Mouse (Mus musculus) stomach, embryonic 14.5 days (tissue): ENCODE measurements around the gene Xpo4. TPM values are rescaled to one million over a fixed set of nuclear protein-coding genes. Genes with fewer than 3 reads are reported as not detected.

Experiments used
- ATAC-seq: fragments of 200-750 bp; cut with Nextera tagmentation; 2 replicates; pipeline ENCODE4 v1.8.0; 2017; ENCODE audit warnings: low read depth, moderate TSS enrichment; ENCODE audit not compliant: insufficient number of reproducible peaks, insufficient read depth, low FRiP score
- H3K27ac ChIP-seq: fragments of 300-500 bp; sonication (generic); 2 replicates; pipeline ENCODE4 v1.5.1; 2014; ENCODE audit warnings: mild to moderate bottlenecking, low read length, moderate library complexity, mixed read lengths
- H3K27me3 ChIP-seq: fragments of 300-500 bp; sonication (generic); 2 replicates; pipeline ENCODE4 v1.6.1; 2014; ENCODE audit warnings: low read length, control low read depth, mixed read lengths; ENCODE audit not compliant: control insufficient read depth, insufficient read depth
- H3K36me3 ChIP-seq: fragments of 300-500 bp; sonication (generic); 2 replicates; pipeline ENCODE4 v1.6.1; 2014; ENCODE audit warnings: mild to moderate bottlenecking, control low read depth, low read length, moderate library complexity, mixed read lengths; ENCODE audit not compliant: control insufficient read depth, insufficient read depth
- H3K4me1 ChIP-seq: fragments of 300-500 bp; sonication (generic); 2 replicates; pipeline ENCODE4 v1.6.1; 2014; ENCODE audit warnings: low read length, control low read depth, mixed read lengths; ENCODE audit not compliant: control insufficient read depth, insufficient read depth
- H3K4me2 ChIP-seq: fragments of 300-500 bp; sonication (generic); replicated peaks from 2 replicates; pipeline ENCODE4 v1.6.1; 2014; ENCODE audit warnings: low read depth, low read length, control low read depth
- H3K4me3 ChIP-seq: fragments of 300-500 bp; sonication (generic); 2 replicates; pipeline ENCODE4 v1.5.1; 2014; ENCODE audit warnings: low read depth, low read length, control low read depth
- H3K9ac ChIP-seq: fragments of 300-500 bp; sonication (generic); replicated peaks from 2 replicates; pipeline ENCODE4 v1.6.1; 2014; ENCODE audit warnings: low read depth, mild to moderate bottlenecking, control low read depth, low read length, moderate library complexity, mixed read lengths
- H3K9me3 ChIP-seq: fragments of 300-500 bp; sonication (generic); 2 replicates; pipeline ENCODE4 v1.6.1; 2016; ENCODE audit warnings: low read depth, low read length, control low read depth; ENCODE audit not compliant: control insufficient read depth
- WGBS: fragments of 180-500 bp; shearing (Covaris S2); extraction: QIAGEN DNeasy Blood & Tissue Kit; methylation state at CpG from one replicate; pipeline ENCODE4 v1.1.7; 2014; 5-methylcytosine and 5-hydroxymethylcytosine counted together
- polyA plus RNA-seq: library from polyadenylated mRNA; unstranded; fragments of >200 nt; fragmentation: Nextera tagmentation; extraction: Ambion mirVana; gene quantifications from 2 replicates; pipeline ENCODE4 v1.2.1, GENCODE M21; 2014

Xpo4 gene
- polyA plus RNA-seq, 1 experiment from 2014 or later, result 36.2 TPM

DNA sequence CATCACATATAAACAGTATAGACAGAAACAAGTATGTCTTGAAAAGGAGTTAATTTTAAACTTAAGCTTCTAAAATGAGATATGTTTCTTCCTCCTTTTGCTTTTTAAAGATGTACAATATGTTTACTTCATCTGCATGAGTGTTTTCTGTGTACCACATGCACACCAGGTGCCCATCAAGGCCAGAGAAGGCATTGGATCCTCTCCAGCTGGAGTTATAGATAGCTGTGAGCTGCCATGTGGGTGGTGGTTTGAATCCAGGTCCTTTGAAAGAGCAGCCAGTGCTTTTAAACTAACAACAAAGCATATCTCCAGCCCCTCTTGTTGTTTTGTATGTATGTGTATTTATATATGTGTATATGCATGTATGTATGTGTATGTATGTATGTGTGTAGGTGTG, 112.3 kb downstream of the Xpo4 start:
- no peak overlapping the region for H3K9ac ChIP-seq
- no peaks in the 10 kb centered on the region for H3K27me3 ChIP-seq
- ATAC-seq, result no peak
- H3K4me2 ChIP-seq, result no peak overlapping the region
- H3K36me3 ChIP-seq, result peaks cover 4% of the 10 kb centered on the region; the same call in 1 of the 2 replicates
- H3K4me3 ChIP-seq, result no peak overlapping the region
- H3K4me1 ChIP-seq, result no peaks in the 10 kb centered on the region
- no peaks in the 10 kb centered on the region for H3K9me3 ChIP-seq
- no peak overlapping the region for H3K27ac ChIP-seq

DNA sequence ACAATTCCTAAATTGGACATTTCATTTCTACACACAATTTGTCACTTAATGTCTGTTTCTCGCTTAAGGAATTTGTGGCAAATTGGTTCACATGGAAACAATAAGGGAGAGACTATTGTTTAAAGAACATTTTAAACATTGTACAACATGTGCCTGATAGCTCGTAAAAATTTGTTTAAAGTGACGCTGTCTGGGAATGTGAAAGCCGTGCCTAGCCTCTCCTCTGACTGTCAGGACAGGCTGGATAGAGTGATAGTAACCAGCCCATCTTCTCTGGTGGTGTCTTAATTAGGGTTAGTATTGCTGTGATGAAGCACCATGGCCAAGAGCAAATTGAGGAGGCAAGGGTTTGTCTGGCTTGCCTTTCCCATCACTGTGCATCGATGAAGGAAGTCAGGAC, 118.2 kb downstream of the Xpo4 start:
- no peaks in the 10 kb centered on the region for H3K9me3 ChIP-seq
- H3K4me3 ChIP-seq, result no peak overlapping the region
- peak; percentile 66; the same call in 1 of the 2 replicates for ATAC-seq
- H3K27ac ChIP-seq, result peak overlapping the region; percentile 78
- H3K4me2 ChIP-seq, result no peak overlapping the region
- H3K9ac ChIP-seq, result no peak overlapping the region
- no peaks in the 10 kb centered on the region; the same call in 1 of the 2 replicates for H3K36me3 ChIP-seq
- peaks cover 7% of the 10 kb centered on the region; the same call in 1 of the 2 replicates for H3K4me1 ChIP-seq
- no peaks in the 10 kb centered on the region for H3K27me3 ChIP-seq
- WGBS, result 38% methylated on average over 5 of the region's 5 CpGs

DNA sequence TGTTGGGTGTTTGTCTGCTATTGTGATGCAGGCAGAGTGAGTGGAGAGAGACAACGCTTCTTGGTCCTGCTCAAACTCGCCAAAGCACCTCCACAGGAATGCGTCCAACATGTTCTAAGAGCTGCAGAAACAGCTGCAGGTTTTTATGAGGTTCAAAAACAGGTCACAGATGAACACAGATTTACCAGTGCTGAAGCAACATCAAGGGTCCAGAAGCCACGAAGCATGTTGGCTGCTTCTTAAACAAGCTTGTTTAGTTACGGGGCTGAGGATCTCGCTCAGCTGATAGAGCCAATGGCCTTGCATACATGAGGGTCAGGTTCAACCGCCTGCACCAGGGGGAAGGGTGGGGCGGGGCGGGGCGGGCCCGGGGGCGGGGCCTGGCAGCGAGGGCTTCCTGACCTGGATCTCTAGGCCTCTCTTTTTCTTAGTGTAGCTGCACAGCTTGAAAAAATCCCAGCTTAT, 118.6 kb downstream of the Xpo4 start:
- H3K27ac ChIP-seq, result peak overlapping the region; percentile 78

DNA sequence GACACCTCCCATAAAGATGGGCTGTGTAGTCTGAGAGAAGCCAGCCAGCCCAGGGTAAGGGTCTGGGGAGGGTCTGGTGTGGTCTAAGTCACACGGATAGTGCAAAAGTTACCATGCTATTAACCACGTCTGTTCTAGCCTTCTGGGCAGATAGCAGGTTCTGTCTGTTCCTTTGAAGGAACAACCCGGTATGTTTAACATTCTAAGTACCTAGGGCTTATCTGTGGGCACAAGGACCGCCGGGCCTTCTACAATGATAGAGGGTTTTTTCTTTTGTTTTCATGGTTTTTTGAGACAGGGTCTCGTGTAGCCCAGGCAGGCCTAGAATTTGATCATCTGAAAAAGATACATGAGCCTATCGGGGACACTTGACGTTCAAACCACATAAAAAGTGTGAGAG, 119.1 kb downstream of the Xpo4 start:
- Histone ChIP-seq H3K4me3 (no peak overlapping the region), H3K9ac (no peak overlapping the region), H3K27ac (peak overlapping the region; percentile 78), H3K4me1 (peaks cover 7% of the 10 kb centered on the region; the same call in 1 of the 2 replicates), H3K9me3 (no peaks in the 10 kb centered on the region), H3K4me2 (no peak overlapping the region), H3K36me3 (no peaks in the 10 kb centered on the region; the same call in 1 of the 2 replicates), H3K27me3 (no peaks in the 10 kb centered on the region)
- 84% methylated on average over 8 of the region's 8 CpGs for WGBS
- ATAC-seq, result no peak

More for the DNA sequence above, 118.6 kb downstream of the Xpo4 start:
- Histone ChIP-seq H3K9ac (no peak overlapping the region), H3K9me3 (no peaks in the 10 kb centered on the region), H3K4me1 (peaks cover 7% of the 10 kb centered on the region; the same call in 1 of the 2 replicates), H3K27me3 (no peaks in the 10 kb centered on the region), H3K4me3 (no peak overlapping the region), H3K36me3 (no peaks in the 10 kb centered on the region; the same call in 1 of the 2 replicates), H3K4me2 (no peak overlapping the region)
- peak; percentile 83 for ATAC-seq
- 13% methylated on average over 13 of the region's 13 CpGs for WGBS

DNA sequence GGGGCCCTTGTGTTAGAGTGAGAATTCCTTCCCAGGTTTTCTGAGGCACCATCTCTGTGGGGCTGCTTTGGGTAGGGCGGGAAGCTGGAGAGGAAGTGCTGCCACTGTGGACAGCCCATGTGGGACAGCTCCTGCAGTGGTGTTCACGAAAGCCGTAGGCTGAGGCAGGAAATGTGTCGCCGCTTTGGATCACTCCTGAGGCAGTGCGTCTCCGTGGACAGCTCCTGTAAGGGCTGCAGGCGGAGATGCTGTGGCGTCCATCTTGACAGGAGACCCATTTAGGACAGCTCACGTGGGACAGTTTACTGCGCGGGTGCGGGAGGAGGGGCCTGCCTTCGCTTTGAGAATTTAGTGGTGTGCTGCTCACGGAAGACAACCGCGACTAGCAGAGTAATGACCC, 119.7 kb downstream of the Xpo4 start:
- no peak overlapping the region for H3K9ac ChIP-seq
- no peak overlapping the region for H3K4me2 ChIP-seq
- H3K9me3 ChIP-seq, result no peaks in the 10 kb centered on the region
- ATAC-seq, result no peak
- H3K27ac ChIP-seq, result no peak overlapping the region
- no peaks in the 10 kb centered on the region for H3K27me3 ChIP-seq
- 83% methylated on average over 17 of the region's 17 CpGs for WGBS
- no peaks in the 10 kb centered on the region; the same call in 1 of the 2 replicates for H3K36me3 ChIP-seq
- H3K4me1 ChIP-seq, result peaks cover 7% of the 10 kb centered on the region; the same call in 1 of the 2 replicates
- H3K4me3 ChIP-seq, result no peak overlapping the region

DNA sequence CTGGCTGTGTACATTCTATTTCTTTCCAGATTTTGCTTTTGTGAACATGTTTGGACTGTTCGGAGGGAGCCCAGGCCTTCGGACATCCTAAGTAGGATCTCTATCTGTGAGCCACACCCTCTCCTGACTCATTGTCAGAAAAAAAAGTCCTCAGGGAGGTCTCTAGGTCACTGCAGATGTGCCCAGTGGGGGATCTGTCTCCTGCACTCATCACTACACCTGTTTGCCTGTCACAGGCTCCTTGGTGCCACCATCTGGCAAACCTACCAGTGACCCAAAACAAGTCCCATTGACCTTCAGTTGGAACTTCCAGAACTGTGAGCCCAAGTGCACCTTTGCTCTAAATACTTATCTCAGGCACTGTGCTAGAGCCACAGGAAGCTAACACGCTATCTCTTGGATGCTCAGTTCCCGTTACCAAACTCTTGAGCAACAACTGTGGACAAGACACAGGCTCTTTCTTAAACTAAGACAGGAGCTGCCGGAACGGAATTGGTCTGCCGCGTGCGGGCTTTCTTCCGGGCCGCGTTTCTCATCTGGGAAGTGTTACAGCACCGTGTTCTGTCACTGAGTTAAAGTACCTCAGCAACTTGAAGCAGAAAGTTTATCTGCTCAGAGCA, 121.7 kb downstream of the Xpo4 start:
- 87% methylated on average over 13 of the region's 13 CpGs for WGBS

DNA sequence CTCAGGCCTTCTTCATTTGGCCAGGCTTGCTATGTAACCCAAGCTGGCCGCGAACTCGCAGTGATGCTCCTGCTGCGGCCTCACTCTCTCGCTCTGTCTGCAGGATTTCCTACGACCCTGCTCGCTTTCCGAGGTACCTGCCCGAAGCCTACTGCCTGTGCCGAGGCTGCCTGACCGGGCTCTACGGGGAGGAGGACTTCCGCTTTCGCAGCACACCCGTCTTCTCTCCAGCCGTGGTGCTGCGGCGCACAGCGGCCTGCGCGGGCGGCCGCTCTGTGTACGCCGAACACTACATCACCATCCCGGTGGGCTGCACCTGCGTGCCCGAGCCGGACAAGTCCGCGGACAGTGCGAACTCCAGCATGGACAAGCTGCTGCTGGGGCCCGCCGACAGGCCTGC, 123.0 kb downstream of the Xpo4 start:
- Histone ChIP-seq H3K36me3 (no peaks in the 10 kb centered on the region), H3K4me3 (no peak overlapping the region), H3K9ac (no peak overlapping the region), H3K4me1 (peaks cover 15% of the 10 kb centered on the region), H3K4me2 (no peak overlapping the region), H3K27ac (no peak overlapping the region), H3K9me3 (no peaks in the 10 kb centered on the region), H3K27me3 (no peaks in the 10 kb centered on the region)
- WGBS, result 65% methylated on average over 34 of the region's 34 CpGs
- no peak for ATAC-seq

More for the DNA sequence above, 121.7 kb downstream of the Xpo4 start:
- Histone ChIP-seq H3K27ac (no peak overlapping the region), H3K4me2 (no peak overlapping the region), H3K4me3 (no peak overlapping the region), H3K36me3 (no peaks in the 10 kb centered on the region), H3K9me3 (no peaks in the 10 kb centered on the region), H3K27me3 (no peaks in the 10 kb centered on the region), H3K4me1 (peaks cover 7% of the 10 kb centered on the region; the same call in 1 of the 2 replicates), H3K9ac (no peak overlapping the region)
- no peak for ATAC-seq

DNA sequence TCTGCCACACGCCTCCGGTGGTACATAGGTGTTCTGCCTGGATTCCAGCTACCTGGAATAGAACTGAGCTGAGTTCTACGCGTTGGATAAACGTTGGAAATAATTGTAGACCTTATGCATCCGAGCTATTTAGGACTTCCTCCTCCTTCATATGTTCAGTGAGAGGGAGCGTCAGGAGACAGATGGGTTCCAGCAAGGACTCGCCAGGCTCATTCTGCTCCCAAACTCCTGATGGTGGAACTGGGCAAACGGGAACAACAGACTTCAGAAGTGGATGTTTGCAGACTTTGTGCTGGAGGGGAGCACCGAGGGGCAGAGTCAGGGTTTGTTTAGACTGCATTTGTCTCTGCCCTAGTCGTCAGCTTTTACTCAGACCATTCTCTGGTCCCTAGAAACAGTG, 124.5 kb downstream of the Xpo4 start:
- Histone ChIP-seq H3K36me3 (no peaks in the 10 kb centered on the region), H3K4me2 (no peak overlapping the region), H3K9me3 (no peaks in the 10 kb centered on the region), H3K27ac (no peak overlapping the region), H3K9ac (no peak overlapping the region), H3K4me3 (no peak overlapping the region), H3K4me1 (peaks cover 17% of the 10 kb centered on the region; the same call in 1 of the 2 replicates), H3K27me3 (no peaks in the 10 kb centered on the region)
- WGBS, result 73% methylated on average over 11 of the region's 11 CpGs
- ATAC-seq, result no peak
